ENCODE assay signal across 10 mouse cellular contexts in genomic region chr11:85571936-85572335, GRCm38 (mm10).
DNase-seq lines count a peak whose midpoint lies in the region; ATAC-seq and TF ChIP-seq lines count a peak whose summit lies in the region.
"Had no signal": no experiment of that assay in that cellular context is flagged by ENCODE, and none has a peak within 500 bp of the region (broad histone marks: within the 10 kb centered on the region; RNA-seq: fewer than 3 reads in every experiment).

No protein-coding gene starts in this region.

- no peaks in the 10 kb centered on the region for H3K27me3 ChIP-seq in kidney, embryonic 16.5 days (ENCODE audit: insufficient read depth, low read length)
- H3K27me3 ChIP-seq in heart, embryonic 15.5 days, result no peaks in the 10 kb centered on the region
- H3K27me3 ChIP-seq: megakaryocyte, embryonic 14.5 days had no signal

- H3K9me3 ChIP-seq in kidney, embryonic 16.5 days (ENCODE audit: low read length), result no peaks in the 10 kb centered on the region
- H3K9me3 ChIP-seq in heart, embryonic 15.5 days (replicated peaks), result no peaks in the 10 kb centered on the region
- H3K9me3 ChIP-seq: megakaryocyte, embryonic 14.5 days had no signal

- H3K4me2 ChIP-seq in kidney, embryonic 16.5 days (replicated peaks; ENCODE audit: low read depth, low read length), result no peak overlapping the region
- H3K4me2 ChIP-seq in heart, embryonic 15.5 days, result no peak overlapping the region

- H3K27ac ChIP-seq in kidney, embryonic 16.5 days (ENCODE audit: low read length), result peak overlapping the region; percentile 26; the same call in 1 of the 2 replicates
- peak overlapping the region; percentile 74 for H3K27ac ChIP-seq in heart, embryonic 15.5 days

- H3K4me1 ChIP-seq in kidney, embryonic 16.5 days (ENCODE audit: insufficient read depth, low read length), result peaks cover 18% of the 10 kb centered on the region
- H3K4me1 ChIP-seq in heart, embryonic 15.5 days (replicated peaks), result peaks cover 38% of the 10 kb centered on the region

- no peak for TF ChIP-seq CTCF in brain, embryonic 14.5 days (IDR thresholded peaks at IDR 0.05; ENCODE audit: borderline replicate concordance, extremely low read depth, insufficient read depth, insufficient read length)

- no peak for TF ChIP-seq POLR2A in brain, embryonic 14.5 days (IDR thresholded peaks at IDR 0.05; ENCODE audit: borderline replicate concordance, extremely low read depth, insufficient read depth, insufficient read length, poor library complexity, severe bottlenecking)

- ATAC-seq in kidney, embryonic 16.5 days (ENCODE audit: low FRiP score, low TSS enrichment), result no peak
- no peak; the same call in 1 of the 2 replicates for ATAC-seq in heart, embryonic 15.5 days (replicated peaks; ENCODE audit: insufficient number of reproducible peaks, insufficient read depth, low FRiP score, low read depth)

- intact Hi-C loops in left cerebral cortex, postnatal 25 days (cut with DNase I), result no loop called here

- WGBS in kidney, embryonic 16.5 days, result 62% methylated on average over 5 of the region's 5 CpGs
- 25% methylated on average over 5 of the region's 5 CpGs for WGBS in heart, embryonic 15.5 days

- H3K36me3 ChIP-seq in kidney, embryonic 16.5 days (ENCODE audit: insufficient read depth, low read length), result no peaks in the 10 kb centered on the region
- H3K36me3 ChIP-seq in heart, embryonic 15.5 days, result no peaks in the 10 kb centered on the region

- 0 out of 2 replicates have a peak overlapping the region, but pooled peaks have one; percentile 8 for H3K9ac ChIP-seq in kidney, embryonic 16.5 days (replicated peaks; ENCODE audit: low read length)
- H3K9ac ChIP-seq in heart, embryonic 15.5 days, result no peak overlapping the region

- peak; percentile 45 for DNase-seq in adrenal gland, adult 2 months
- DNase-seq in adrenal gland, postnatal 25 days, result no peak
- no peak for DNase-seq in kidney, postnatal 25 days
- DNase-seq in brain, embryonic 14.5 days (ENCODE audit: low read depth), result peak; percentile 49
- no peak for DNase-seq in left cerebral cortex, postnatal 25 days (ENCODE audit: low spot score in 2 of 2)
- DNase-seq in spleen, adult 18-20 months, result no peak
- DNase-seq: left cerebral cortex, postnatal 4 days had no signal

- no peak overlapping the region for H3K4me3 ChIP-seq in kidney, embryonic 16.5 days (ENCODE audit: low read length)
- H3K4me3 ChIP-seq in heart, embryonic 15.5 days, result no peak overlapping the region

Comparison
In these comparisons a context has a peak if more than half of its experiments do, and no peak if none do; other contexts are left out.
1. DNase-seq: peak in adrenal gland, adult 2 months (single experiment) and brain, embryonic 14.5 days (single experiment); none in adrenal gland, postnatal 25 days (single experiment), kidney, postnatal 25 days (0 of 2), left cerebral cortex, postnatal 25 days (0 of 2) and spleen, adult 18-20 months (0 of 2).